Mouse (Mus musculus) liver, embryonic 15.5 days (tissue): ENCODE results near the gene Phactr4. TPM values are rescaled to one million over a fixed set of nuclear protein-coding genes. Genes with fewer than 3 reads are reported as not detected.
"Not testable (repeated sequence)": the region's sequence is repeated elsewhere in the genome, so short reads cannot be mapped to it uniquely, and the experiment has no call there.

Experiments
- ATAC-seq: fragments of 200-750 bp; cut with Nextera tagmentation; 2 replicates; pipeline ENCODE4 v1.8.0; 2017; ENCODE audit warnings: moderate number of reproducible peaks, mild to moderate bottlenecking, moderate library complexity; ENCODE audit not compliant: insufficient read depth
- H3K27ac ChIP-seq: fragments of 300-500 bp; sonication (generic); replicated peaks from 2 replicates; pipeline ENCODE4 v1.5.1; 2015; ENCODE audit warnings: mild to moderate bottlenecking, inconsistent platforms
- H3K27me3 ChIP-seq: fragments of 300-500 bp; sonication (generic); 2 replicates; pipeline ENCODE4 v1.6.1; 2015; ENCODE audit warnings: mild to moderate bottlenecking, inconsistent platforms
- H3K36me3 ChIP-seq: fragments of 300-500 bp; sonication (generic); replicated peaks from 2 replicates; pipeline ENCODE4 v1.6.1; 2015; ENCODE audit warnings: moderate library complexity, mild to moderate bottlenecking, inconsistent platforms
- H3K4me1 ChIP-seq: fragments of 300-500 bp; sonication (generic); replicated peaks from 2 replicates; pipeline ENCODE4 v1.6.1; 2015; ENCODE audit warnings: inconsistent platforms
- H3K4me2 ChIP-seq: fragments of 300-500 bp; sonication (generic); 2 replicates; pipeline ENCODE4 v1.6.1; 2015; ENCODE audit warnings: moderate library complexity, mild to moderate bottlenecking, inconsistent platforms
- H3K4me3 ChIP-seq: fragments of 300-500 bp; sonication (generic); replicated peaks from 2 replicates; pipeline ENCODE4 v1.5.1; 2015; ENCODE audit warnings: mild to moderate bottlenecking, inconsistent platforms
- H3K9ac ChIP-seq: fragments of 300-500 bp; sonication (generic); 2 replicates; pipeline ENCODE4 v1.6.1; 2015; ENCODE audit warnings: moderate library complexity, mild to moderate bottlenecking, inconsistent platforms
- H3K9me3 ChIP-seq: fragments of 300-500 bp; sonication (generic); replicated peaks from 2 replicates; pipeline ENCODE4 v1.6.1; 2016; ENCODE audit warnings: inconsistent platforms
- WGBS: fragments of 180-500 bp; shearing (Covaris S2); methylation state at CpG from one replicate; pipeline ENCODE4 v1.1.7; 2015; ENCODE audit warnings: mixed read lengths; ENCODE audit not compliant: insufficient replicate concordance; 5-methylcytosine and 5-hydroxymethylcytosine counted together
- polyA plus RNA-seq: library from polyadenylated mRNA; unstranded; fragments of >200 nt; fragmentation: Nextera tagmentation; extraction: Ambion mirVana; gene quantifications from 2 replicates; pipeline ENCODE4 v1.2.1, GENCODE M21; 2015

Phactr4 gene
- polyA plus RNA-seq, 1 experiment from 2014 or later, result 8.0 TPM

GRCm38 (mm10) chr4:132444516-132444915 is 22.2 kb upstream of the Phactr4 start:
- WGBS, result 71% methylated on average over 8 of the region's 8 CpGs
- no peaks in the 10 kb centered on the region for H3K9me3 ChIP-seq
- H3K27ac ChIP-seq, result no peak overlapping the region
- no peaks in the 10 kb centered on the region for H3K36me3 ChIP-seq
- H3K4me2 ChIP-seq, result no peak overlapping the region
- H3K27me3 ChIP-seq, result peaks cover 6% of the 10 kb centered on the region
- peaks cover 1% of the 10 kb centered on the region for H3K4me1 ChIP-seq
- no peak overlapping the region for H3K9ac ChIP-seq
- ATAC-seq, result no peak
- H3K4me3 ChIP-seq, result no peak overlapping the region

GRCm38 (mm10) chr4:132437857-132438256 is 15.6 kb upstream of the Phactr4 start:
- ATAC-seq, result no peak
- peaks cover 11% of the 10 kb centered on the region for H3K4me1 ChIP-seq
- 0 out of 2 replicates have a peak, but pooled peaks cover 3% of the 10 kb centered on the region for H3K27me3 ChIP-seq
- H3K9ac ChIP-seq, result no peak overlapping the region
- H3K36me3 ChIP-seq, result no peaks in the 10 kb centered on the region
- peak overlapping the region; percentile 32; the same call in 1 of the 2 replicates for H3K4me2 ChIP-seq
- H3K27ac ChIP-seq, result no peak overlapping the region
- 39% methylated on average over 11 of the region's 11 CpGs for WGBS
- H3K4me3 ChIP-seq, result no peak overlapping the region
- no peaks in the 10 kb centered on the region for H3K9me3 ChIP-seq

DNA sequence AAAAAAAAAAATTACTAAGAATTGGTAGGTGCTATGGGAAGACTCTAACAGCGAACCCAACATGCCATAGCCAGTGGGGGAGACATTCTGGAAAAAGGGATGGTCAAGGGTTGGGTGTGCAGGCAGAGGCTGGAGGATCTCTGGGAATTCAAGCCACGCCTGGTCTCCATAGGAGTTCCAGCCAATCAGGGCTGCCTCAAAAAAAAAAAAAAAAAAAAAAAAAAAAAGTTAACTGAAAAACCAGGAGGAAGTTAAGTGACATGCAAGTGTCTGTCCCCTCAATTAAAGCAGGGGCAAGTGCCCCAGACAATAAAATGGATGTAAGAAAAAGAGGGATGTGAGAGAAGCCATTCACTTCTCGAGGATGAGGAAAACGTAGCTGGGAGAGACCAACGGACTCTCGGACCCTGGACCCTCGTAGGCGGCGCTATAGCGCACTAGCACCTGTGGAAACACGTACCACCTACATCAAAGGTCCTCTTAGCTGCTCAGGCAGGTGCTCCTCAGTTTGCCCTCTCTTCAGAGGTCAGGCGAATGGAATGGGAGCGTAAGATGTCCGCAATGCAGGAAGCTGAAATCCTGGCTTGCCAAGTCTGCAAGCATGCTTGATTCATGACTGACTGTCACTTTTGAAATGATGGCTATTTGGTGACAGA is 10.6 kb upstream of the Phactr4 start:
- 13% methylated on average over 14 of the region's 14 CpGs for WGBS
- H3K27me3 ChIP-seq, result peaks cover 13% of the 10 kb centered on the region; the same call in 1 of the 2 replicates
- peaks cover 36% of the 10 kb centered on the region for H3K4me1 ChIP-seq
- H3K4me3 ChIP-seq, result peak overlapping the region; percentile 14; the same call in 1 of the 2 replicates
- H3K36me3 ChIP-seq, result no peaks in the 10 kb centered on the region
- H3K9ac ChIP-seq, result no peak overlapping the region
- no peaks in the 10 kb centered on the region for H3K9me3 ChIP-seq
- no peak overlapping the region for H3K27ac ChIP-seq
- peak overlapping the region; percentile 53 for H3K4me2 ChIP-seq
- no peak for ATAC-seq

- H3K27ac ChIP-seq, result peak overlapping the region; percentile 92
- WGBS, result 10% methylated on average over 9 of the region's 9 CpGs
- 0 out of 2 replicates have a peak overlapping the region, but pooled peaks have one; percentile 19 for H3K4me3 ChIP-seq
These were observed 5.8 kb upstream of the Phactr4 start for GRCm38 (mm10) chr4:132428022-132428542.

DNA sequence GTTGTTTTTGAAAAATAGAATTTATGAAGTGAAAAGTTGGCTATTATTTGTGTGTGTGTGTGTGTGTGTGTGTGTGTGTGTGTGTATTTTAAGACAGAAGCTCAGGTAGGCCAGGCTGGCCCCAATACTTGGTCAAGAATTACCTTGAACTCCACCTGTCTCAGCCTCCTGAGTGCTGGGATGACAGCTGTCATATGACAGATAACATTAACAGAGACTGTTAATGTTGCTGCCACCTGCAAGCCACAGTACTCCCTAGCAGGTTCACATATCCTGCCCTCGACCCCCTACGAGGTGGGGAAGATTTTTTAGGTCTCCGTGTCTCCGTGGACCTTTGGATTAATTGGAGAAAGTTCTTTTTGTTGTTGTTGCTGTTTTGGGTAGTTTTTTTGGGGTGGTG is 5.2 kb upstream of the Phactr4 start:
- WGBS, result 55% methylated on average over 4 of the region's 4 CpGs
- Histone ChIP-seq H3K27me3 (peaks cover 9% of the 10 kb centered on the region; the same call in 1 of the 2 replicates), H3K36me3 (no peaks in the 10 kb centered on the region), H3K9ac (peak overlapping the region; percentile 8), H3K4me3 (0 out of 2 replicates have a peak overlapping the region, but pooled peaks have one; percentile 19), H3K4me1 (peaks cover 64% of the 10 kb centered on the region), H3K27ac (peak overlapping the region; percentile 92), H3K9me3 (no peaks in the 10 kb centered on the region), H3K4me2 (peak overlapping the region; percentile 58)
- ATAC-seq, result peak; percentile 56

More at GRCm38 (mm10) chr4:132428022-132428542, 5.8 kb upstream of the Phactr4 start:
- no peaks in the 10 kb centered on the region for H3K36me3 ChIP-seq
- peak overlapping the region; percentile 58 for H3K4me2 ChIP-seq
- ATAC-seq, result peak; percentile 99
- H3K9ac ChIP-seq, result peak overlapping the region; percentile 8
- no peaks in the 10 kb centered on the region for H3K9me3 ChIP-seq
- peaks cover 65% of the 10 kb centered on the region for H3K4me1 ChIP-seq
- peaks cover 12% of the 10 kb centered on the region; the same call in 1 of the 2 replicates for H3K27me3 ChIP-seq

DNA sequence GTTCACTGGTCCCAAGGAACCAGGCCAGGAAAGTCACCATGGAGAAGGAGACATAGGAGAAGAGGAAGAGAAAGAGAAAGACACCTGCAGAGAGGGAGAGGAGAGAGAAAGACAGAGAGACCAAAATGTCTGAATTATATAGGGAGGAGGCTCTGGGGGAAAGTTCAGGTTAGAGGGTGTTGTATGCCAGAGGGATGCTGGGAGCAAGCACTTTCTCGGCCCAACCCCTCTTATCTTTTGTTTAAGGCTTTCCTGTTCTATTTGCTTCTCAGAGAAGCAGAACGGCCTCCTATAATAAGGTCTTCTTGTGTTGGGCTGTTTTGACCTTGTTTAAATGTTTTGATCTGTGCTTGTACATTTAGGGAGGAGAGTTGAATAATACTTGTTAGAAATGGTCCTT is 3.7 kb upstream of the Phactr4 start:
- Histone ChIP-seq H3K9ac (no peak overlapping the region), H3K4me3 (no peak overlapping the region), H3K9me3 (no peaks in the 10 kb centered on the region), H3K36me3 (no peaks in the 10 kb centered on the region), H3K4me1 (peaks cover 70% of the 10 kb centered on the region), H3K27me3 (peaks cover 4% of the 10 kb centered on the region; the same call in 1 of the 2 replicates), H3K4me2 (peak overlapping the region; percentile 14; the same call in 1 of the 2 replicates), H3K27ac (peak overlapping the region; percentile 73)
- WGBS, result 9% methylated on average over 2 of the region's 2 CpGs
- no peak for ATAC-seq

- no peak for ATAC-seq
- 85% methylated on average over 5 of the region's 5 CpGs for WGBS
- no peaks in the 10 kb centered on the region for H3K9me3 ChIP-seq
- H3K4me2 ChIP-seq, result no peak overlapping the region
- H3K9ac ChIP-seq, result no peak overlapping the region
- H3K27ac ChIP-seq, result no peak overlapping the region
- no peaks in the 10 kb centered on the region for H3K36me3 ChIP-seq
- H3K4me3 ChIP-seq, result no peak overlapping the region
- no peaks in the 10 kb centered on the region for H3K27me3 ChIP-seq
- peaks cover 72% of the 10 kb centered on the region for H3K4me1 ChIP-seq
These were observed 2.5 kb upstream of the Phactr4 start for GRCm38 (mm10) chr4:132424765-132425164.

- Histone ChIP-seq H3K4me3 (peak overlapping the region; percentile 87), H3K4me2 (peak overlapping the region; percentile 83), H3K4me1 (peaks cover 67% of the 10 kb centered on the region), H3K27ac (peak overlapping the region; percentile 96), H3K9me3 (no peaks in the 10 kb centered on the region), H3K27me3 (no peaks in the 10 kb centered on the region), H3K36me3 (no peaks in the 10 kb centered on the region), H3K9ac (peak overlapping the region; percentile 95)
- WGBS, result 0% methylated on average over 13 of the region's 13 CpGs
- ATAC-seq, result 0 out of 2 replicates have a peak, but pooled peaks have one; percentile 8
These were observed 750 bp downstream of the Phactr4 start for GRCm38 (mm10) chr4:132421556-132421922.

GRCm38 (mm10) chr4:132420471-132420870 is 1.8 kb downstream of the Phactr4 start:
- 71% methylated on average over 5 of the region's 5 CpGs for WGBS
- H3K4me1 ChIP-seq, result peaks cover 63% of the 10 kb centered on the region
- no peak for ATAC-seq
- H3K9me3 ChIP-seq, result no peaks in the 10 kb centered on the region
- H3K27ac ChIP-seq, result peak overlapping the region; percentile 96
- peak overlapping the region; percentile 87 for H3K4me3 ChIP-seq
- H3K27me3 ChIP-seq, result no peaks in the 10 kb centered on the region
- peak overlapping the region; percentile 83 for H3K4me2 ChIP-seq
- no peaks in the 10 kb centered on the region for H3K36me3 ChIP-seq
- peak overlapping the region; percentile 95; the same call in 1 of the 2 replicates for H3K9ac ChIP-seq

DNA sequence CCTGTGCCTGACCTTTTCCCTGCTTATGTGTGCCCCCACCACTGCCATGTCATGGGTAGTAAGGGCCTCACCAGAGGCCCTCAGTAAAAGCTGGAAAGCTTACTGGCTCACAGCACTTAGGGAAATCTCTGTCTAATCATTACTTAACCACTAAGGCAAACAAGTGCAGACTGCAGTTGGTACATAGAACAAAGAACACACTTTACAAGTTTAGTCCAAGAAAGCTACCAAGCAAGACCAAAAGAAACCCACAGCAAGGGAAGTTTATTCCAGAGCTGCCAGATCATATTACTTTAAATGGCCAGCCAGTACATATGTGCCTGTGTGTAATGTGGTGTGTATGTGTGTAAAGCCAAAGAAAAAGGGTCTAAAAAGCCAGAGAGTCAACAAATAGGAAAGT is 6.3 kb downstream of the Phactr4 start:
- Histone ChIP-seq H3K36me3 (peaks cover 16% of the 10 kb centered on the region), H3K27ac (peak overlapping the region; percentile 74), H3K4me2 (no peak overlapping the region), H3K4me1 (peaks cover 54% of the 10 kb centered on the region), H3K4me3 (no peak overlapping the region), H3K9ac (peak overlapping the region; percentile 18; the same call in 1 of the 2 replicates), H3K9me3 (no peaks in the 10 kb centered on the region), H3K27me3 (no peaks in the 10 kb centered on the region)
- ATAC-seq, result peak; percentile 30; the same call in 1 of the 2 replicates

DNA sequence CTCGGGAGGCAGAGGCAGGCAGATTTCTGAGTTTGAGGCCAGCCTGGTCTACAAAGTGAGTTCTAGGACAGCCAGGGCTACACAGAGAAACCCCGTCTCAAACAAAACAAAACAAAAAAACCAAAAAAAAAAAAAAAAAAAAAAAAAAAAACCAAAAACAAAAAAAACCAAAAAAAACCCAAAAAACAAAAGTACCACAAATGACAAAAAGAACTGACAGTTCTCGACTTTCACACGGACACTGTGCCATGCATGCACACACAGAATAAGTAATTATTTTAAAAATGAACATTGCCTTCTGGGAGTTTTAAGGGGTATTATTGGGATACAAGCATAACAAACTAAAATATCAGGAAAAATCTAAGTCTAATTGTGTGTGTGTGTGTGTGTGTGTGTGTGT is 9.0 kb downstream of the Phactr4 start:
- ATAC-seq, H3K9ac ChIP-seq, H3K9me3 ChIP-seq, H3K27me3 ChIP-seq, H3K4me2 ChIP-seq, H3K4me3 ChIP-seq, H3K27ac ChIP-seq: not testable (repeated sequence)
- Histone ChIP-seq H3K36me3 (peaks cover 23% of the 10 kb centered on the region), H3K4me1 (peaks cover 34% of the 10 kb centered on the region)
- 84% methylated on average over 4 of the region's 4 CpGs for WGBS
